Mouse (Mus musculus) stomach, embryonic 16.5 days (tissue): ENCODE data around the gene Baz2b. TPM values are rescaled to one million over a fixed set of nuclear protein-coding genes. Genes with fewer than 3 reads are reported as not detected.

ENCODE experiments used
- ATAC-seq: fragments of 200-750 bp; cut with Nextera tagmentation; 2 replicates; pipeline ENCODE4 v1.8.0; 2017; ENCODE audit warnings: moderate number of reproducible peaks, moderate TSS enrichment; ENCODE audit not compliant: insufficient read depth, low FRiP score
- H3K27ac ChIP-seq: fragments of 300-500 bp; sonication (generic); 2 replicates; pipeline ENCODE4 v1.5.1; 2014; ENCODE audit warnings: low read length
- H3K27me3 ChIP-seq: fragments of 300-500 bp; sonication (generic); 2 replicates; pipeline ENCODE4 v1.6.1; 2014; ENCODE audit warnings: low read length, control low read depth, mixed read lengths; ENCODE audit not compliant: control insufficient read depth, insufficient read depth
- H3K36me3 ChIP-seq: fragments of 300-500 bp; sonication (generic); 2 replicates; pipeline ENCODE4 v1.6.1; 2014; ENCODE audit warnings: low read length; ENCODE audit not compliant: control insufficient read depth, insufficient read depth
- H3K4me1 ChIP-seq: fragments of 300-500 bp; sonication (generic); 2 replicates; pipeline ENCODE4 v1.6.1; 2014; ENCODE audit warnings: low read length, control low read depth, mixed read lengths; ENCODE audit not compliant: control insufficient read depth, insufficient read depth
- H3K4me2 ChIP-seq: fragments of 300-500 bp; sonication (generic); 2 replicates; pipeline ENCODE4 v1.6.1; 2014; ENCODE audit warnings: low read depth, low read length, mixed read lengths
- H3K4me3 ChIP-seq: fragments of 300-500 bp; sonication (generic); replicated peaks from 2 replicates; pipeline ENCODE4 v1.5.1; 2014; ENCODE audit warnings: mild to moderate bottlenecking, low read length
- H3K9ac ChIP-seq: fragments of 300-500 bp; sonication (generic); 2 replicates; pipeline ENCODE4 v1.6.1; 2014; ENCODE audit warnings: low read length
- H3K9me3 ChIP-seq: fragments of 300-500 bp; sonication (generic); replicated peaks from 2 replicates; pipeline ENCODE4 v1.6.1; 2016; ENCODE audit warnings: low read length, control low read depth; ENCODE audit not compliant: control insufficient read depth
- WGBS: fragments of 180-500 bp; shearing (Covaris S2); extraction: QIAGEN DNeasy Blood & Tissue Kit; methylation state at CpG from one replicate; pipeline ENCODE4 v1.1.7; 2014; 5-methylcytosine and 5-hydroxymethylcytosine counted together
- polyA plus RNA-seq: library from polyadenylated mRNA; unstranded; fragments of >200 nt; fragmentation: Nextera tagmentation; extraction: Ambion mirVana; gene quantifications from 2 replicates; pipeline ENCODE4 v1.2.1, GENCODE M21; 2015

Gene Baz2b
- polyA plus RNA-seq, 1 experiment from 2014 or later = 49.2 TPM

GRCm38 (mm10) chr2:60109001-60109400, 100.6 kb downstream of the Baz2b start:
- ATAC-seq = no peak
- no peaks in the 10 kb centered on the region for H3K4me1 ChIP-seq
- WGBS = 76% methylated on average over 3 of the region's 3 CpGs
- no peak overlapping the region for H3K4me2 ChIP-seq
- no peak overlapping the region for H3K9ac ChIP-seq
- no peaks in the 10 kb centered on the region for H3K27me3 ChIP-seq
- H3K27ac ChIP-seq = no peak overlapping the region
- no peaks in the 10 kb centered on the region for H3K9me3 ChIP-seq
- peaks cover 6% of the 10 kb centered on the region for H3K36me3 ChIP-seq
- H3K4me3 ChIP-seq = no peak overlapping the region

- Histone ChIP-seq H3K4me3 (no peak overlapping the region), H3K4me2 (no peak overlapping the region), H3K4me1 (no peaks in the 10 kb centered on the region), H3K36me3 (0 out of 2 replicates have a peak, but pooled peaks cover 5% of the 10 kb centered on the region), H3K9ac (no peak overlapping the region), H3K9me3 (no peaks in the 10 kb centered on the region), H3K27me3 (no peaks in the 10 kb centered on the region), H3K27ac (no peak overlapping the region)
- 74% methylated on average over 4 of the region's 4 CpGs for WGBS
- ATAC-seq = no peak
Measured at GRCm38 (mm10) chr2:60096625-60097024, 113.0 kb downstream of the Baz2b start.

- Histone ChIP-seq H3K27ac (no peak overlapping the region), H3K9ac (no peak overlapping the region), H3K27me3 (no peaks in the 10 kb centered on the region), H3K9me3 (no peaks in the 10 kb centered on the region), H3K4me2 (no peak overlapping the region), H3K4me3 (no peak overlapping the region), H3K36me3 (no peaks in the 10 kb centered on the region), H3K4me1 (peaks cover 8% of the 10 kb centered on the region; the same call in 1 of the 2 replicates)
- ATAC-seq = no peak
- WGBS = 69% methylated on average over 6 of the region's 6 CpGs
Measured at GRCm38 (mm10) chr2:60090280-60090679, 119.4 kb downstream of the Baz2b start.

GRCm38 (mm10) chr2:60089528-60090247, 120.0 kb downstream of the Baz2b start:
- Histone ChIP-seq H3K36me3 (no peaks in the 10 kb centered on the region), H3K4me1 (peaks cover 8% of the 10 kb centered on the region; the same call in 1 of the 2 replicates), H3K27ac (no peak overlapping the region), H3K4me2 (no peak overlapping the region), H3K9me3 (no peaks in the 10 kb centered on the region), H3K27me3 (no peaks in the 10 kb centered on the region), H3K9ac (no peak overlapping the region), H3K4me3 (no peak overlapping the region)
- WGBS = 66% methylated on average over 15 of the region's 15 CpGs
- ATAC-seq = no peak

GRCm38 (mm10) chr2:60088785-60089527, 120.7 kb downstream of the Baz2b start:
- H3K9ac ChIP-seq = no peak overlapping the region
- H3K9me3 ChIP-seq = no peaks in the 10 kb centered on the region
- H3K4me1 ChIP-seq = peaks cover 8% of the 10 kb centered on the region; the same call in 1 of the 2 replicates
- 84% methylated on average over 14 of the region's 14 CpGs for WGBS
- ATAC-seq = no peak
- H3K27me3 ChIP-seq = no peaks in the 10 kb centered on the region
- H3K4me2 ChIP-seq = no peak overlapping the region
- no peaks in the 10 kb centered on the region for H3K36me3 ChIP-seq
- H3K27ac ChIP-seq = no peak overlapping the region
- H3K4me3 ChIP-seq = no peak overlapping the region

- H3K36me3 ChIP-seq = no peaks in the 10 kb centered on the region
- no peak overlapping the region for H3K9ac ChIP-seq
- H3K4me2 ChIP-seq = no peak overlapping the region
- no peak overlapping the region for H3K4me3 ChIP-seq
- H3K27ac ChIP-seq = no peak overlapping the region
- no peaks in the 10 kb centered on the region for H3K27me3 ChIP-seq
- H3K9me3 ChIP-seq = no peaks in the 10 kb centered on the region
- ATAC-seq = no peak
- H3K4me1 ChIP-seq = peaks cover 11% of the 10 kb centered on the region
- 71% methylated on average over 8 of the region's 8 CpGs for WGBS
Measured at GRCm38 (mm10) chr2:60086197-60086903, 123.3 kb downstream of the Baz2b start.

- ATAC-seq = no peak
- H3K4me3 ChIP-seq = no peak overlapping the region
- no peak overlapping the region for H3K9ac ChIP-seq
- H3K9me3 ChIP-seq = no peaks in the 10 kb centered on the region
- peaks cover 7% of the 10 kb centered on the region for H3K4me1 ChIP-seq
- 94% methylated on average over 1 of the region's 1 CpGs for WGBS
- H3K27me3 ChIP-seq = no peaks in the 10 kb centered on the region
- H3K36me3 ChIP-seq = no peaks in the 10 kb centered on the region
- H3K27ac ChIP-seq = no peak overlapping the region
- no peak overlapping the region for H3K4me2 ChIP-seq
Measured at GRCm38 (mm10) chr2:60084823-60085222, 124.8 kb downstream of the Baz2b start.

- Histone ChIP-seq H3K4me3 (no peak overlapping the region), H3K27ac (no peak overlapping the region), H3K36me3 (no peaks in the 10 kb centered on the region), H3K9ac (no peak overlapping the region), H3K4me1 (peaks cover 3% of the 10 kb centered on the region), H3K4me2 (no peak overlapping the region), H3K9me3 (no peaks in the 10 kb centered on the region), H3K27me3 (no peaks in the 10 kb centered on the region)
- WGBS = 59% methylated on average over 7 of the region's 7 CpGs
- ATAC-seq = no peak
Measured at GRCm38 (mm10) chr2:60082984-60083636, 126.5 kb downstream of the Baz2b start.
